Mouse (Mus musculus): ENCODE measurements around the gene Olfr770.
"Not testable (repeated sequence)": the region's sequence is repeated elsewhere in the genome, so short reads cannot be mapped to it uniquely, and the experiment has no call there.

Olfr770 gene

DNA sequence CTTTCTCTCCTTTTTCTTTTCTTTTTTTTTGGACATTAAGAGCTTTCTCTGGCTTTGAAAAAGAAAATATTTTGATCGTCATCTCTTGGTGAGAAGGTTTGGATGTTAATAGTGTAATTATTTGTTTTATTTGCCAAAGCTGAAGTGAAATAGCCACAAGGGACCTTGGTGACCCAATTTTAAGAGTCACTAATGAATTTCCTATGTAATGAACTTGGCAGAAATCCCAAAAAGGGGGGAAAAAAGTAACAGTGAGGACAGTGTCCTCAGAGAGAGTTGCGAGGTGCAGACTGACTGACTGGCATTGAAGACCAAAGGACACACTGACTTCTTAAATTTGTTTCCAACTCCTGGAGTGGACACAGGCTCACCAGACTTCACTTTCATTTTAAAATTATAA lies at the start of gene Olfr770:
Olfr770 (minus strand) TSS at position 101 of the 400 bp plus-strand sequence.
- DNase-seq (ENCODE audit: low read depth, low spot score): no peak

DNA sequence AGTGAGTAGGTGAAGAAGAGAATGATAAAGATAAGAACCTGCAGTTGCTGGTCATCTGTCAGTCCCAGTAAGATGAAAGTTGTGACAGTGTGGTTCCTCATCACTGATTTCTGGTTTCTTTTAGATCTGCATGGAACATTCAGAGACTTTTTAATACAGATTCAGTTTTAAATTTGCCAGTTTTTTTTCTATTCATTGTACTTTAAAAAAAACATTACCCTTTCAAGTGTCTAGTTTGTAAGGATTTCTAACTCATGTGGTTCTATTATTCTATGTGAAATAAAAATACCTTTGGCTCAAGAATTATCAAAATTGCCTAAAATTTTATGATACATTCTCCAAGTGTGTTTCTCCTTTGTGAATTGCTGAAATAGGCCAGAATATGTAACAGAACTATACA lies 48.5 kb upstream of the Olfr770 start, which contains the start of gene Olfr773:
Olfr773 (minus strand) TSS at position 101 of the 400 bp plus-strand sequence.
- not testable (repeated sequence) for DNase-seq (ENCODE audit: low read depth, low spot score)

DNA sequence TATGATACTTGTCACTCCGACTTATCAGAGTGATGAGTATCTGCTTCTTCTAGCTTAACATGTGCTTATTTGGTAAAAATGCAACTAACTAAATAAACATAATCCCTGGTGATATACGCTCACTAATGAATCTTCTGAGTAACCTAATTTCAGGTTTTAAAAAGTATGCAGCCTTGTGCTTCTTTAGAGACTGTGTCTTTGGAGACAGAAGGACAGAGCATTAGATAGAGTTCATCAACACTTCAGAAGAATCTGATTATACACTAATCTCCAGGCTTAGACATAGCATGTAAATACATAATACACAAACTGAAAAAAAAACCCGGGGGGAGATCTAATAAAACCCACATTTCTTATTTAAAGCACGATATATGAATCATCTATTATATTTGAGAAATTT lies 39.0 kb upstream of the Olfr770 start, which contains the start of gene Olfr772:
Olfr772 (minus strand) TSS at position 101 of the 400 bp plus-strand sequence.
- not testable (repeated sequence) for DNase-seq (ENCODE audit: low read depth, low spot score)

DNA sequence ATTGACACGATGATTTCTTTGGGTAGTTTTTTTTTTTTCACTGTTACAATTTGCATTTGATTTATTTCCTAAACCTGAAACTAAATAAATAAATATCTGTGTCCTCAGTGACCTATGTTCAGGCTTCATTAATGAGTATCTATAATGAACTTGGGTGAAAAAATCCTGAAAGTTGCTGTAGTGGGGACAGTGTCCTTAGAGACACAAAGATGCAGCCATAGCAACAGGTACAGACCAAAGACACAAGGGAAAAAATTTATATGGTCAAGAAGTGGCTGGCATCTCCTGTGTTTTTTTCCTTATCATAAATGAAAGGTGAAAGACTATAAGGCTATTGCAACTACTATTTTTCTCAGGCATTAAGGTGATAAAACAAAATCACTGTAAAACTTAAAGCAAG lies 25.9 kb upstream of the Olfr770 start, which contains the start of gene Olfr771:
Olfr771 (minus strand) TSS at position 101 of the 400 bp plus-strand sequence.
- no peak for DNase-seq (ENCODE audit: low read depth, low spot score)

DNA sequence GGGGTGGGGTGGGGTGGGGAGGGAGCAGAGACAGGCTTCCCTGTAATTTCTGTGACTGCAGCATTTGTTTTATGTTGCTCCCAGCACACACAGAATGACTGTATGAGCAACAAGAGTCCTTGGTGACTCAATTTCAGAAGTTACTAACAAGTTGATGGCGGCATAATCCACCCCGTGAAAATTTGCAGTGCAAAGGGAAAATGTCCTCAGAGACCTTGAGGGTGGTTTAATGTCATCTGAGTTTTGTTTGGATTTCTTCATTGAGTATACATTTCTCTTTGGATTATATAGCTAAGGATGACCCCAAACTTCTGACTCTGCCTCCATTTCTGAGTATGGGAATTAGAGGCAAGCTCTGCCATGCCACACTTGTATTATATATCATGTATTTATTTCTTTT lies 21.0 kb downstream of the Olfr770 start, which contains the start of gene Olfr769:
Olfr769 (minus strand) TSS at position 101 of the 400 bp plus-strand sequence.
- no peak for DNase-seq (ENCODE audit: low read depth, low spot score)

DNA sequence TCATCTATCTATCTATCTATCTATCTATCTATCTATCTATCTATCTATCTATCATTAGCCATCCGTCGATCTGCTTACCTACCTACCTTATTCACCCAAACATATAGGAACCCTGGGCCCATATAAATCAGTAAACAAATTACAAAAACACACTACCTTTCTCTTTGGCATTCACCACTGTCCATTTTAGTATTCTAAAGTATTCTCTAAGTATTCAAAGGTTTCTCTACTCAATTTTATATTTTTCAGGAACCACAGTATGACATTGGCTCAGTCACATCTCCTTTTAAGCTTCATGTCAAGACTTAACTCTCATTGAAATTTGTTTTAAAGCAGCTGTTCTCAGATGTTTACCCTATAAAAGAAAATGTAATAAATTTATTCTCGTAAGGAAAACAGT lies 23.7 kb downstream of the Olfr770 start:
- no peak for DNase-seq (ENCODE audit: low read depth, low spot score)

DNA sequence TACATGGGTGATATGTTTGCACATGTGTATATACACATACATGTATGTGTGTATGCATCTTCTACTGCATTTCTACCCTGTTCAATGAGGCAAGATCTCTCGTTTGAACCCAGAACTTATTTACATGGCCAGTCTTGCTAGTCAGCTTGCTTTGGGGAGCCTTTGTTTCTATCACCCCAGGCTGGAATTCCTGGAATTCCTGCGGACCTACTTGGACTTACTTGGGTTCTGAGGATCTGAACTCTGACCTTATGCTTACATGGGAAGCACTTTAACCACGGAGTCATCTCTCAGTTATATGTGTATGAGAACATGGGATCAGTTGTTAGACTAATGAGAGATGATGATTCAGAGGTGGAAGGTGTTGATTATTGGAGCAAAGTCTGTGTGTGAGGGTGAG lies 37.6 kb downstream of the Olfr770 start:
- DNase-seq (ENCODE audit: low read depth, low spot score): no peak

DNA sequence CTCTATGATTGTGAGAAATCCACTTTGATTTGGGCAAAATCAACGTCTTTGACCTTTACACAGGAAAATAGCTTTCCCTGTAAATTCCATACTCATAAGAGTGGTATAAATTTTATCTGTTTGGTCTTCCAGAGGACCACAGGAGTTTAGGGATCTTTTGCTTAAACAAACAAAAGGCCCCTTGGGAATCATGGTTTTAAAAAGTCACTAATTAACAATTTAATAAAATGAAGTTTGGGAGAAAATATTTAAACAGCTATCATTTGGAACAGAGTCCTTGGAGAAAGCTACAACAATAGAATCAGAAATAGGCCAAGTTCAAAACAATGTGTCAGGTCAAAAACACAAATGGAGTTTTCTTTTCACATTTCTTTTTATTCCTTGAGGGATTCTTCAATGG lies 39.5 kb downstream of the Olfr770 start, which contains the start of gene Olfr768:
Olfr768 (minus strand) TSS at position 101 of the 400 bp plus-strand sequence.
- DNase-seq (ENCODE audit: low read depth, low spot score): no peak

DNA sequence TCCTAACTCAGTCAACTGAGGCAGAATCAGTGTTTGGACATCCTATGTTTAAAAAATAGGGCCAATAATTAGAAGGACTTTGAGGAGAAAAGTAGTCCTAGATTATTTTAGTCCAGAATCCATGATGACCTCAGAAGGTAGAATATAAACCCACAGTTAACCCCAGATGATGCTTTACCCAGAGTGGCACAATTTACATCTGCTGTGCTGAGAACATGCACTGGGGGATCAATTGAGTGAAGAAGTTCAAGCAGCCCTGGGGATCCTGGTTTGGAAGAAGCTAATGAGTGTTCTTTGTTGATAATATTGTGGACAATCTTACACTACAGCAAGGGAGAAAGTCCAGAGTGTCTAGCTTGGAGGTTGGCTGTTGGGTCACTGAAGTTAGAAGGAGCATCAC lies 56.0 kb downstream of the Olfr770 start, which contains the start of gene Olfr767:
Olfr767 (minus strand) TSS at position 101 of the 400 bp plus-strand sequence.
- DNase-seq (ENCODE audit: low read depth, low spot score): not testable (repeated sequence)
